Mouse (Mus musculus): ENCODE data around the gene Zzef1.
A peak's percentile ranks its signal among the peaks of the same experiment; 100 is the strongest.

Zzef1 gene

DNA sequence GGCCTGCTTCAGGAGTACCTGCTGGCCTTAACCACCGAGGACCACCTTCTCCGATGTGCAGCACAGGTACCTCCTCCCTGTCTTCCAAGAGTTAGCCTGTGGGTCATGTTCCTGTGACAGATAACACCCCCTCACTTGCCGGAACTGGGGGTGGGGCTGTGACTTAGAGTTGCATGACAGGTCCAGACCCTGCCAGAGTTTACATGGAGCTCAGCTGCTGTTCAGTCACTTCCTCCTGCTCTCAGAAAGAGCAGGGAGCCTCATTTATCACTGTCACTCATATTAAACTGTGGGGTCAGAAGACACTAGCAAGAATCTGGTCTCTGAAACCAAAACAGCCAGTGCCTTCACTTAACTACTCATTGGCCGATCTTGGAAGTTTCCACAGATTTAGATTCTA, 127.1 kb downstream of the Zzef1 start:
- peak; percentile 76 for DNase-seq

DNA sequence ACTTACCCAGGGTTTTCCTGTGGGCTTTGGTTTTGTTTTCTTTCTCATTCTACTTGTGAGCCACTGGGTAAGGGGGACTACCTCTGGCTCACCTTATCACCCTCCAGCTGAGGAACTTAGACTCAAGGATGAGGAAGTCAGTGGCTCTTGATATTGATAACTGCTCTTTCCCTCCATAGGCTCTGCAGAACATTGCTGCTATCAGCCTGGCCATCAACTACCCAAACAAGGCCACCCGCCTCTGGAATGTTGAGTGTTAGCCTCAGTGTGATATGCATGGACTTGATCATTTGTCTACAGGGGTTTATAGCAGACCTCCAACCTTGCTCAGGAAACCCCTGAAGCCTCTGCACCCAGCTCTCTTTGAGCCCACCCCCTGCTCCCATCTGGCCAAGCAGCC, 128.4 kb downstream of the Zzef1 start:
- DNase-seq: no peak

DNA sequence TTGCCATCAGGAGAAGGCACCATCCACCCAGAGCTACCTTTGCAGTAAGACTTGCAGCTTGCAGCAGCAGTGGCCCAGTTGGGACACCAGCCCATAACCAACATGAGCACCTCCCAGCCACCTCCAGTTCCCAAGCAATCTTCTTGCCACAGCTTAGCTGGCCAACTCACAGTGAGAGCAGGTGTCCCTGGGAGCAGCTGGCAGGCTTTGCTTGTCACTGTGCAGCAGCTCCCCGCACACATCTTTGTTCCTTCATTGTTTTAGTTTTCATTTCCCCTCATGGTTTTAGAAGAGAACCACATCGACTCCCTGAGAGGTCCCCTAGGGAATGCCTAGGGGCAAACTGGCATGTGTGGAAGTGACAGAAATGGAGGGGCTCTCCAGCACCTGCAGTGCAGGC, 129.0 kb downstream of the Zzef1 start:
- DNase-seq: no peak

DNA sequence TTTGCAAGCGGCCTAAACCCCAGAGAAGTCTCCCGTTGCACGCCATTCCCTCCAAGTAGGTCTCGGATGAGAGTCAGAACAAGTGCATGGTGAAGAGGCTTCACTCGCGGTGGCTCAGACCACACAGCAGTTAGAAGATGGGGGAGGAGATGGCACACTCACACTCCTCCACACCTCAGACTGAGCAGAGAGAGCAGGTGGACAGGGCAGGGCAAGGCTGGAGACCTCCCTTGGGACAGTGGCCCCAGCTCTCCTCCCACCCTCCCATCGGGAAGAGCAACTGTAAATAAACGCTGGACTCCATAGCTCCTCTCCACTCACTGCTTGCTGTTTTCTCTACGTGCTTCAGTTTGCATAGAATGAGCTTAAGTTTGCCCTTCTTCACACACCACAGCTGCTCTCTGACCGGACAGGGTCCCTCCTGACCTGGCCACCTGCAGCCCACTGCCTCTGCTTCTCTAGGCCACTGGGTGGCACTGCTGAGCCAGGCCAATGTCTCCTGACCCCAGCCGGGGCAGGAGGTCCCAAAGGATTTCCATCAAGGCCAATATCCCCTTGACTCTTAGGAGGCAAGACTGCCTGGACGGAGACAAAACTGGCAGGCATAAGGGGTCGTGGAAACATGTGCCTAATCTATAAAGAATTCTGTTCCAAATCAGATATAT, 130.3 kb downstream of the Zzef1 start:
- peak; percentile 78 for DNase-seq

DNA sequence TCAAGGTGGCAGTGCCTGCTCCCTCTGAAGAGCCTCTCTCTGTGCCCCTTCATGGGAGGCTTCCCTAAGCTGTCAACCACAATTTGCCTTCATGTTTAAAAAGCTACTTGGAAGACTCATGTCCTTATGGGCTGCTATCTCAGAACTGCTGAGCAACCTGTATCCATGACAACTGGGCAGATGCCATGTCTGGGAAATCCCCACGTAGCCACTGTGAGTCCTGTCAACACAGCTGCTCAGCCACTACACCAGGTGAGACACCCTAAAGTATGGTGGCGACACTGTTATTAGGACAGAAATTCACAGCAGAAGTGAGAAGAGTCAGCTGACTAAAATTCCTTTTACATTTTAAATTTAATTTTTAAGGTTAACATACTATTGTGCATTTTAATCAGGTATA, 132.5 kb downstream of the Zzef1 start:
- DNase-seq: no peak

DNA sequence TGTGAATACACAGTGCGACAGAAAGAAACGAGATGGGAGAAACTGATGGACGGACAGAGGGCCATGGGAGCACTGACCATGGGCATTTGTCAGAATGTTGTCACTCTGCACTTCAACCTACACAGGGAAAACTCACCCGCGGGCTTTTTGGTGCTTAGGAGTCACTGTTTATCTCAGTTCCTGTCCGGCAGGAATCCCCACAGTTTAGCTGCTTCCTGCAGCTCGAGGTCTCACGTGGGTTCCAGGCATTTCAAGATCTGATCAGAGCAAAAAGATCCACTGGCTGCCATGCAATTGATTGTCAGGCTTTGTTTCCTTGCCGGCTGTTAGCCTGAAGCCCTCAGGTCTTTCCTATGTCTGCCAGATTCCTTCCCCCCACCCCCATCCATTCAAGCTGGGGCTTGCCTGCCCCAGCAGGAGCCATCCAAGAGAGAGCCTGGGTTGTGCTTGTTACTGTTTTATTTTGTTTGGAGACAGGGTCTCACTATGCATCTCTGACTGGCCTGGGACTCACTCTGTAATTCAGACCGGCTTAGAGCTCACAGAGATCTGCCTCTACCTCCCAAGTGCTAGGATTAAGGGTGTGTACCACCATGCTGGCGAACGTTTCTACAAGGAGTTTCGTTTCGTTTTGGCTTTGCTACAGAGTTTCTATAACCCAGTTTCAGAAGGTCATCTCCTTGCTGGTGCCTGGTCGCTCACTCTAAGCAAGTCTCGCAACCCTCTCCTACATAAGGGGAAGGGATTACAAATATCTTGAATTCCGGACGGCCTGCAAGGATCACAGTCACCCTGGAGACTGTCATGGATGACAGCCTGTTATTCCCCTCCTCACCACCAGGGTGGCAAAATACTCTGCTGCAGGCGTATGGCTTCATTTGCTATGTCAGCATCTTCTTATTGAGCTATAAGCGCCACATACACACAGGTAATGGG, 144.4 kb downstream of the Zzef1 start:
- DNase-seq: peak; percentile 84

DNA sequence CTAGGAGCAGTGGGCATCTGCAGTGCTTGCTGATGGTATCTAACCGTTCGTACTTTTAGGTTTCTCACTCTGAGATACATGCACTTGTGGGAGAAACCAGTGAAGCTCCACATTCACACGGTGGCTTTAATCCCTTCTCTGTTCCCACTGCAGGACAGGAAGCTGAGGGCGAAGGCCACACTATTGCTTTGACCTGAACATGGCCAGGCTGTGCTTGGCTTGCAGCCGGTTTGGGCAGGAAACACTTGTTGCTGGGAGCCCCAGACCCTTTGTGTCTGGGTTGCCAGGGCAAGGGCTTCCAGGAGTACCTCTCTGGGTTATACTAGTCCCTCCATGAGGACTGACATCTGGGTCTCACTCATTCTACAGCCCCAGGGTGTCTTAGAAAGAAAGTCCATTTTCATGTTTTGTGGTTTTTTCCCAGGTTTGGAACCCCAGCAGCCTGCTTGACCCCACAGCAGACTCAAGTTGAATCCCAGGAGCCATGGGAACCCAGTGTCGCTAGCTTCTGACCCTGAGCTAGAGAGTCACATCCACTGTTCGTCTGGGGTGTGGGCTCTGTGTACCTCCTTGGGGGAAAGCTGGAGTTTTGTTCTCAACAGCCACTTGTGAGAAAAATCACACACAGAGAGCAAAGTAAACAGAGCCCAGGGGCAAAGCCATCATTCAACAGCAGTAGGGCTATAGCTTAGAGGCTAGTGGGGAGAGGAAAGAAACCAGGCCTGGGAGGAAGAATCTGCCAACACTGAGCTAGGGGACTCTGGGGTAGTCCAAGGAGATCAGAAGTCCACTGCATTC, 149.2 kb downstream of the Zzef1 start:
- peak; percentile 63 for DNase-seq

DNA sequence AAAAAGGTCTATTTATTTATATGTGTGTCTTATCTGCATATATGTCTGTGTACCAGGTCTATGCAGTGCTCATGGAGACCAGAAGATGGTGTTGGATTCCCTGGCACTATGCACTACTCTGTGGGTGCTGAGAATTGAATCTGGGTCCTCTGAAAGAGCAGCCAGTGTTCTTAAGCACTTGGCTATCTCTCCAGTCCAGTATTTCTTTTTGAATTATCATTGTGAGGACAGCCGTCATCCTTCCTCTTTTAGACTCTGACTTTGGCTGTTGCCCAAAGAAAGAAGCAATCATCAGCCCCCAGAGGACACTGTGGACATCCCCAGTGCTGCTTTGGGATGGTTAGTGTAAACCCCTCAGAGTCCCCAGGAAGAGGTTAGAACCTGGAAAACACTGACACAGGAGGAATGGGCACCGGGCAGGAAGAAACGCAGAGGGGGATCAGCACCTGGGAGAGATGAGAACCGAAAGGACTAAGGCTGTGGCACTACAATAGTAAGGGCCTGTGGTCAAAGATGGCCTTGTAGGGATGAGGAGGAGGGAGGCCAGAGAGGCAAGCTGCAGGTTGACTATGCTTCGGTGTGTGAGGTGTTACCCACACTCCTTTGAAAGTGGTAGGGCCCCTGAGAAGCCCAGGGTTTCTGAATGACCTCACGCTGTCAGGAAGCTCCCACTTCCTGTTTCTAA, 150.0 kb downstream of the Zzef1 start:
- peak; percentile 74 for DNase-seq

DNA sequence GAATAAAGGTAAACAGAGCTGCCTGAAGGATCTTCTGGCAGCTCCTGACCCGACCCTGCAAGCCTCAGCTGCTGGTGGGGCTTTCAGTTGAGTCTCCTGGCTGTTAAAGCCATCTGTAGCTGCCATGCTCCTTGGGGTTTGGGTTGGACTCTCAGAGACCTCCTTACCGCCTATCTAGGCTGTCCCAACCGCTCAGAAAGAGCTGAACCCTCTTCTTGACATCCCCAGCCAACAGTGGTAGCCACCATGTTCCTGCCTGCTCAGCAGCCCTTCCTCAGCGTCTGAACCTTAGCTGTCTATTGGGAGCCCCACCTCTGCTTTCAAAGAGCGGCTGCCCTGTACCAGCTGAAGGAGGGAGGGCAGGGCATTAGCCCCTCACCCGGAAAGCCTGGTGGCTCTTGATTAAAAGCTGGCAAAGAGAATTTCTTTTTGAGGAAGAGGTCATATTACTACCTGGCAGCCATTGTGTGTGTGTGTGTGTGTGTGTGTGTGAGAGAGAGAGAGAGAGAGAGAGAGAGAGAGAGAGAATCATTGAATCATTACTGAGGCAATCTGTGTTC, 150.6 kb downstream of the Zzef1 start:
- DNase-seq: peak; percentile 68

DNA sequence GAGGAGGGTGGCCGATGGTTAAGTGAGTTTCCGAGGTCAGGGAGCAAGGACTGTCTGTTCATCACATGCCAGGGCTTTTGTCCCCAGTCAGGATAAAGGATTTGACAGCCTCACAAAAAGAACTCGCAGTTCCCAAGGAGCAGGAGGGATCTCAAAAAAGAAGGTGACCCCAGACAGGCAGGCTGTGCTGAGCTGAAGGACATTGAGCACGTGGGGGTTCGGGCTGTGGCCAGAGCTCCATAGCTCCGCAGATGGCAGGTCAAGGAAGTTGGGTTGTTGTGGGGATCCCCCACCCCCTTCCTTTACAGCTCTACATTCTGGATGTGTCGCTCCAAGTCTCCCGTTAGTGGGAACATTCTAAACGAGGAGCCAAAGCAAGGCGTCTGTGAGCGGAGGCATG, 151.8 kb downstream of the Zzef1 start:
- no peak for DNase-seq

DNA sequence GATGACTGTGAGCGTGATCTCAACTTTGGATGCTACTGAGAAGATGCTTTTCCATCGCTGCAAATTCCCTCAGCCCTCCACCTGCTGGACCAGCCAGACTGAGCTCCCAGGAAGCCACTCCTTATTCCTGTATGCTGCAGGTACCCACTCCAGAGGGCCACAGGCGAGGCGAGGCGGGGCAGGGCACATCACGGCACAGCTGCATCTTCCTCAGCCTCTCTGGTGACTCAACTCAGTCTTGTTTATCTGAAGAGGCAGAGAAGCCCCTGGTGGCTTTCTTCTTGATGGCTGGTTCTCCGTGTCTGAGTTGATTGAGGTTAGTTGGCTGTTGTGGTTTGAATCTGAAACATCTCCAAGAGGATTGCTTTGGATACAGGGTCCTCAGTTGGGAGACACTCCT, 152.2 kb downstream of the Zzef1 start:
- no peak for DNase-seq

DNA sequence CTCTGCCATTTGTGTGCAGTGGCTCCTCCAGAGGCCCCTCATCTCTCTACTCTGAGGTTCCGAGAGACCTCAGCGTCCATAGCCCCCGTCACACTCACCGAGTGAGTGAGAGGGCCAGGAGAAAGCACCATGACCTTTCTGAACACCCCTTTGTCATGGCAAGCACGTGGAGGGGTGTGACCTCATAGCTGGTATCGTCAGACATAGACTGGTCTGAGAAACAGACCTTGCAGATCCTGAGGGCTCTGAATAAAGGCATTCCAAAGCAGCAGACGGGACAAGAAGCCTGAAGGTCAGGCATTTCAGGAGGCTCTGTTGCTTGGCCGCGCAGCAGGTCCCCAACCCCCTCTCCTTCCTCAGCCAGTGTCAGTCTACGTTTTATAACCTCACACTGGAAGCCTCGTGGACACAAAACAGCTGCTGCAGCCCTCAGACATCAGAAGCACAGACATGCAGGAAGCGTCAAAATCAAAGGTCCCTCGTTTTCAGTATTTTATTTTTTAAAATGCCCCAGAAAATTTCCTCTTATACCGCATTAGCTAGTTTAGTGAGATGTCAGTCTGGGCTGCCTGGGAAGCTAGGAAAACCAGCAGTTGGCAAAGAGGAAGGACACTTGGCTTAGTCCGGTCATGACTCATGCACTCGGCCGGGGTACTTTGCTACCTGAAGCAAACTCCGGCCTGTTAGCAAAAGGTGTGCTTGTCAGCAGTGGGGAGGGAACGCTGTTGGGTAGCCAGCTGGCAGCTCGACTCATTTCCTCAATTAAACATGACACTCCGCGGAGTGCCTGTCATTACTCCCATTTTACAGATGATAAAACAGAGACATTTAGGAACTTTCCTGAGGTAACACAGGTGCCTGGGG, 155.3 kb downstream of the Zzef1 start:
- peak; percentile 54 for DNase-seq

DNA sequence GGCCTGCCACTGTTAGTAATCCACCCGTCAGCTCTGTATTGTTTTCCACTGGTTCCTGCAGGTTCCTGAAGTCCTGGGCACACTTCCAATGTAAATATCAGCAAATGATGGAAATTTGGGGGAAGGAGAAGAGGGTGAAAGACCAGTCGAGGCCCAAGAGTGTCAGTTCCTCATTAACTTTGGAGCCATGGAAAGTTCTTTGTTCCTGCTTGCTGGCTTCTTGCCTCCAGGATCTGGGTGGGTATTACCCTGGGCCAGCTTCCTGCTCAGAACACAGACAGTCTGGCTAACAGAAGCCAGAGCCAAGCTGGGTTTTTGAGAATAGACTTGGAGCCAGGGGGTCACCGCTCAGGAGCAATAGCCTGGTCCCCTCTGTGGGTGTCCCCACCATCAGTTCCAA, 156.2 kb downstream of the Zzef1 start:
- peak; percentile 82 for DNase-seq

DNA sequence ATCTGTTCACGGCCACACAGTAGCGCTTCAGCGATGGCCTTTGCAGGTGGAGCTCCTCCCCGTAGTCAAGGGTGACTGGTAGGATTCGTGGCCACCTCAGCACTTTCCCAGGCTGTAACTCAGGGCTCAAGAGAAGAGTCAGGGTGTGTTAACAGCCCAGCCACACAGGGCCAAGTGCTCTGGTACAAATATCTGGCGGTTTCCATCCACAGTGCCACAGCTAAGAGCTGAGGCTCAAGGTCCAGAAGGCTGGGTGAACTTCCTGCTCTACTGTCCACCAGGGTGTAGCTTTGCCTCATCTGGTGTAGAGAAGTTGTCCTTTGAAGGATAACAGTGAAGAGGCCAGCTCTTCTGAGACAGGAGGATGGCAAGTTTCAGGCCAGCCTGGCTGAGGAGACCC, 156.7 kb downstream of the Zzef1 start:
- DNase-seq: no peak

DNA sequence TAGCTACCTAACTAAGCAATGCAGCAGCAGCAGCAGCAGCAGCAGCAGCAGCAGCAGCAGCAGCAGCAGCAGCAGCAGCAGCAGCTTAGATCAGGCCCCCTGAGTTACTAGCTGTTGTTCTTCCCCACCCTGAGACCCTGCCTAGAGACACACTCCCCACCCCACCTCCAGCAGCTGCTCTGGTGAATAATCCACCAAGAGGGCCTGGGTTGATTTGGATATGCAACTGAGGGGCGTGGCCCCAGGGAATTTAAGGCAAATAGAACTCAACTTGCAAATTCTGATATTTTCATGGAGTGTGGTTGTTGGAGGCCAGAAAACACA, 157.1 kb downstream of the Zzef1 start:
- no peak for DNase-seq

DNA sequence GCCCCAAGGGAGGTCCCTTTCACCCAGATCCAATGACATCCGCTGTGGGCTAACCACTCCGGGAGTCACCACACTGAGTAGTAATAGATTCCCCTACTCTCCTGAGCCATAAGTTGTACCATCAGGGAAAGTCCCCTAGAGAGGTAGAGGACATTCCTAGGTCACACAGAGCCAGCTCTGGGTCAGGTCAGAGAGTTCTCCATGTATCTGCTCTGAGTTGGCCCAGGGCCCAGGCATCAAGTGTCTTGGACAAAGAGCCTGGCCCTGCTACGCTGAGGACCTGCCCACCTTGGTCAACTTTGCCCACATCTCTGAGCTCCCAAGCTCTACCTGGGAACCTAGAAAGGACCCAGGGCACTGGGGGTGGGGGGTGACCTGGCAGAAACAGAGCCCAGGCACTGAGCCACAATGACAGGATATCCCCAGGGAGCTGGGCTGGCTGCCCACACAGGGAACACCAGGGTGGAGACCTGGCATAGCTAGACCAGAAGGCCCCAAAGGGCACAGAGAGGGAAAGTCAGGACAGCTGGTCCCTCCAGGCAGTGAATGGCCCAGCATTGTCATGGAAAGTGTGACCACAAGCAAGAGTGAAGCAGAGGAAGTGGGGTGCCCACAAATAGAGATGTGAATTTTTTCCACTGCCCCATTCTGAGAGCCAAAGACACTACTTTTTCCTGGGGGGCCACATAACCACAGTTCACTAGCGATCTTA, 157.6 kb downstream of the Zzef1 start:
- peak; percentile 88 for DNase-seq

DNA sequence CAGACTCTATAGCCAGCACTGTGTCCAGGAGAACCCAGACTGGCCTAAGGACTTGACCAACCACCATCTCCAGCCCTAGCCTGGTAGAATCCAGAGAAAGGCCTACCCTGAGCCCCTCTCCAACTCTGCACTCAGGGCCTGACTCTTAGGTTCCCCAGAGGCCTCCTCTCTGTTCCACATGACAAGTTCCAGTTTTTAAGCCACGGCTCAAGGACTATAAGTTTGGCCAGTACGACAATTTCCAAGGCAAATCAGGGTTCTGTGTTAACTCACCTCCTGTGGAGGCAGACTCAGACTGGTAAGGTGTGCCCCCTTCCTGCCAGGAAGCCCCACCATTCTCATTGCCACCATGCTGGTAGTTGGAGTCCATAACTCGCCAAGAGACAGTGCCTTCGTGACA, 158.2 kb downstream of the Zzef1 start:
- DNase-seq: no peak

DNA sequence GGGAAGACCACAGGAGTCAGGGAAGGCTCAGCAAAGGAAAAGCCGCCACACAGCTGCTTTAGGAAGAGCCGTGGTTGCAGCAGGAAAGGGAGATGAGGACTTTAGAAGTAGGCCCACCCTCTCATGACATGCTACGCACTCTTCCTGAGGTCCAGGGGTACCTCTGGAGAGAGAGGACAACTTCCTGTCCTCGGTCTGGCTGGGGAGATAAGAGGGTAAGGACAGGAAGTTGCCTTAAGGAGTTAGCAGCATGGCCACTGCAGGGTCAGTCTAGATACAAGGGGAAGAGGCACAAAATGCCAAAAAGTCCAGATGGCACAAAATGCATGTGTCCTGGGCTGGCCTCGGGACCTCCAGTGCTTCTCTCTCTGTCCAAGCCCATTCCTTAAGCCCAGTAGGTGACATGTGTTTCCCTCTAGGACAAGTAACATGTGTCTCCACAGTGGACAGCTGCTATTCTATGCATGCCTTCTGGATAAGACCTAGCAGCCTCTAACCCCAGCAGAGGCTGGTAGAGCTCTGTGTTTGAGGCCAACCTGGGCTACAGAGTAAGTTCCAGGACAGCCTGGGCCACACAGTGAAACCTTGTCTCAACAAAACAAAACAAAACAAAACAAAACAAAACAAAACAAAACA, 159.4 kb downstream of the Zzef1 start:
- peak; percentile 63 for DNase-seq

DNA sequence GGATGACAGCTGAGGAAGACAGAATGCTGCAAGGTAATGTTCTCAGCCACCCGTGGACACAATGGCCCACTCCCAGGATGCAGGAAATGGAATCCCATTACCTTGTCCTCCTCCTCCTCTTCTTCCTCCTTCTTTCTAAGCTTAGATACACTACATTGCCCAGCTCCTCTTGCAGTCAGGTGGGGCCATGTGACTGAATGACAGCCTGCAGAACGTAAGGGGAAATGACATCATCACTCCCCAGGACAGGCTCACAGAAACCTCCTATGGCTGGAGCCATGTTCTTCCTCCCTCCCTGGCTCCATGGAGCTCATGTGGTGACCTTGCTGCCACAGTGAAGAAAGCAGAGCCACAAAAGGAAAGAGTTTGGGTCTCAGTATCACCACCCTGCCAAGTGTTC, 161.3 kb downstream of the Zzef1 start:
- no peak for DNase-seq

DNA sequence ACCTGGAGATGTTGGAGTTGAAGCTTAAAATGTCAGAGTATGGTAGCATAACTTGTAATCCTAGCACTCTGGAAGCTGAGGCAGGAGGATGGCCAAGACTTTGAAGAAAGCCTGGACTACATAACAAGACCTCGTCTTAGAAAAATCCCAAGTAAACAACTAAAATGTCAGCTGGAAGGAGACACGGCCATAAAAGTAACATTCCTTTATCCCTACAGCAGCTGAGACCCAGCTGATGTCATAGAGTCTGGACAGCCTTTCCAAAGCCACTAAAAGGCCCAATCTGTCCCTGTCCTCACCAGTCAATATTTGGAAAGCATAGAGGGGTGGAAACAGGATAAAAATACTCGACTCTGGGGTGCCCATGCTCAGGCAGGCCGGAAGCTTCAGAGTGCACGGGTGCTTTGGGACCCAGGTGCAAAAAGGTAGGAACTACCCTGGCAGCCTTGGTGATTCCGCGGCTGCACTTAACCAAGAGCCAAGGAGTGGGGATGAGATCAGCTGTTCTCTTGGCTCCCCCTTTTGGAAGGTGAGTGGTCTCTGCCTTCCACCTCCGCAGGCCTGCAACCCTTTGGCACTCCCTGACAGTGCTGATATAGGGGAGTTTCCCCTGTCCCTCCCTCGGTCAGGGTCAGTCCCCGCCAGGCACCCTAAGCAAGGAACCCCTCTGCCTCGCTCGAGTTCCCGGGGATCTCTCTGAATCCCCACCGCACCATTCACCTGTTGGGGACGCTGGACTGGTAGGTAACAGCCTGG, 164.1 kb downstream of the Zzef1 start:
- DNase-seq: no peak
